Mouse (Mus musculus) G1E (cell line): ENCODE measurements around the gene Olfr10. TPM values are rescaled to one million over a fixed set of nuclear protein-coding genes. Genes with fewer than 3 reads are reported as not detected.
"Not testable (repeated sequence)": the region's sequence is repeated elsewhere in the genome, so short reads cannot be mapped to it uniquely, and the experiment has no call there.

Experiments used
- ATAC-seq: 2 replicates; pipeline ENCODE4 v1.8.0; 2016; ENCODE audit warnings: mild to moderate bottlenecking; ENCODE audit not compliant: insufficient number of reproducible peaks, poor library complexity, low FRiP score, severe bottlenecking; ENCODE audit errors: extremely low read depth
- DNase-seq: peaks from one replicate; pipeline ENCODE4 v3.0.0; 2012; ENCODE audit warnings: low spot score
- H3K27me3 ChIP-seq: 2 replicates; pipeline ENCODE4 v1.6.1; 2012; ENCODE audit warnings: mild to moderate bottlenecking, low read length, inconsistent platforms; ENCODE audit not compliant: insufficient read depth
- H3K36me3 ChIP-seq: replicated peaks from 2 replicates; pipeline ENCODE3; 2012; ENCODE audit warnings: mild to moderate bottlenecking, inconsistent platforms
- H3K4me1 ChIP-seq: 2 replicates; pipeline ENCODE4 v1.6.1; 2012; ENCODE audit warnings: low read depth, low read length, inconsistent platforms, mixed read lengths; ENCODE audit not compliant: insufficient read depth
- H3K4me3 ChIP-seq: 2 replicates; pipeline ENCODE4 v1.5.1; 2012; ENCODE audit warnings: low read depth, mild to moderate bottlenecking, inconsistent platforms, low read length, moderate library complexity, mixed read lengths
- H3K9me3 ChIP-seq: replicated peaks from 2 replicates; pipeline ENCODE4 v1.6.1; 2012; ENCODE audit warnings: inconsistent platforms
- CTCF ChIP-seq: IDR thresholded peaks from 2 replicates; pipeline ENCODE4 v1.5.1; 2012; ENCODE audit warnings: low read depth, low read length, inconsistent platforms, mixed read lengths
- GATA1 ChIP-seq: IDR thresholded peaks from 2 replicates; pipeline ENCODE4 v1.6.1; 2012; ENCODE audit warnings: borderline replicate concordance, low read length, inconsistent platforms, mixed read lengths
- GATA2 ChIP-seq: IDR thresholded peaks from 2 replicates; pipeline ENCODE4 v1.6.1; 2012; ENCODE audit warnings: low read depth, low read length, inconsistent platforms, borderline replicate concordance
- POLR2AphosphoS5 ChIP-seq: IDR thresholded peaks from 2 replicates; pipeline ENCODE4 v1.6.1; 2012; ENCODE audit warnings: low read depth, low read length, inconsistent platforms; ENCODE audit not compliant: insufficient replicate concordance
- TAL1 ChIP-seq: conservative IDR thresholded peaks from 2 replicates; pipeline ENCODE4 v1.6.1; 2012; ENCODE audit warnings: low read depth, low read length, inconsistent platforms, mixed read lengths
- polyA plus RNA-seq: library from polyadenylated mRNA; stranded (reverse); fragments of >175 nt; gene quantifications from 2 replicates; pipeline ENCODE4 v1.2.3, GENCODE M21; 2012
- total RNA-seq, 2 experiments: library from RNA; stranded (forward) in 1 of 2; stranded (reverse) in 1 of 2; fragments of 200-1000 nt in 1 of 2; fragments of >200 nt in 1 of 2; fragmentation: Nextera tagmentation in 1 of 2; gene quantifications; 2 replicates each; pipeline ENCODE4 v1.2.3; 2014 to 2017

Gene Olfr10
- total and polyA plus RNA-seq, 3 experiments: 0.11 TPM; not detected in 2

DNA sequence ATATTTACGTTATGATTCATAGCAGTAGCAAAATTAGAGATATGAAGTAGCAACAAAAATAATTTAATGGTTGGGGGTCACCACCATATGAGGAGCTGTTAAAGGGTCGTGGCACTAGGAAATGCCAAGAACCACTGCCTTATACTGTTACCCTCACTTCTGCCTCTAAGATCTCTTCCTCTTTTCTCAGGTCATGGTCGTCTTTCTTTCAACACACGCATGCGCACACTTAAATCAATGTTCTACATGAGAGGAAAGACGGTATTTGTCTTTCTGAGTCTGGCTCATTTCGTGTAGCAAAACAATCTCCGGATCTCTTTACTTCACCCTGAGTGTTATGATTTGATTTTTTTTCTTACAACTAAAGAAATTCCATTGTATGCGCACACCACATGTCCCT, 34.8 kb upstream of the Olfr10 start:
- H3K4me1 ChIP-seq: peaks cover 1% of the 10 kb centered on the region
- H3K36me3 ChIP-seq: peaks cover 22% of the 10 kb centered on the region
- peaks cover 12% of the 10 kb centered on the region for H3K27me3 ChIP-seq
- TF ChIP-seq GATA2: no peak
- TF ChIP-seq POLR2AphosphoS5: no peak
- TF ChIP-seq TAL1: no peak
- TF ChIP-seq CTCF: no peak
- no peak for TF ChIP-seq GATA1
- H3K4me3 ChIP-seq: no peak overlapping the region
- ATAC-seq (no peak), DNase-seq (no peak)
- no peaks in the 10 kb centered on the region for H3K9me3 ChIP-seq

GRCm38 (mm10) chr11:49270368-49270767, 34.2 kb upstream of the Olfr10 start:
- H3K36me3 ChIP-seq: peaks cover 16% of the 10 kb centered on the region
- peaks cover 12% of the 10 kb centered on the region for H3K27me3 ChIP-seq
- TF ChIP-seq POLR2AphosphoS5: no peak
- TF ChIP-seq GATA2: no peak
- TF ChIP-seq GATA1: no peak
- no peak for TF ChIP-seq CTCF
- no peak for TF ChIP-seq TAL1
- ATAC-seq (no peak), DNase-seq (no peak)
- H3K4me1 ChIP-seq: no peaks in the 10 kb centered on the region
- no peaks in the 10 kb centered on the region for H3K9me3 ChIP-seq
- H3K4me3 ChIP-seq: no peak overlapping the region

- H3K9me3 ChIP-seq: no peaks in the 10 kb centered on the region
- H3K4me3 ChIP-seq: no peak overlapping the region
- ATAC-seq (no peak; the same call in 1 of the 2 replicates), DNase-seq (peak; percentile 42)
- peaks cover 10% of the 10 kb centered on the region for H3K36me3 ChIP-seq
- H3K4me1 ChIP-seq: no peaks in the 10 kb centered on the region
- peaks cover 12% of the 10 kb centered on the region for H3K27me3 ChIP-seq
- TF ChIP-seq GATA1 (no peak), GATA2 (no peak), CTCF (peak; percentile 41; the same call in 1 of the 2 replicates), POLR2AphosphoS5 (no peak), TAL1 (no peak)
These were observed 33.2 kb upstream of the Olfr10 start for GRCm38 (mm10) chr11:49271334-49271733.

DNA sequence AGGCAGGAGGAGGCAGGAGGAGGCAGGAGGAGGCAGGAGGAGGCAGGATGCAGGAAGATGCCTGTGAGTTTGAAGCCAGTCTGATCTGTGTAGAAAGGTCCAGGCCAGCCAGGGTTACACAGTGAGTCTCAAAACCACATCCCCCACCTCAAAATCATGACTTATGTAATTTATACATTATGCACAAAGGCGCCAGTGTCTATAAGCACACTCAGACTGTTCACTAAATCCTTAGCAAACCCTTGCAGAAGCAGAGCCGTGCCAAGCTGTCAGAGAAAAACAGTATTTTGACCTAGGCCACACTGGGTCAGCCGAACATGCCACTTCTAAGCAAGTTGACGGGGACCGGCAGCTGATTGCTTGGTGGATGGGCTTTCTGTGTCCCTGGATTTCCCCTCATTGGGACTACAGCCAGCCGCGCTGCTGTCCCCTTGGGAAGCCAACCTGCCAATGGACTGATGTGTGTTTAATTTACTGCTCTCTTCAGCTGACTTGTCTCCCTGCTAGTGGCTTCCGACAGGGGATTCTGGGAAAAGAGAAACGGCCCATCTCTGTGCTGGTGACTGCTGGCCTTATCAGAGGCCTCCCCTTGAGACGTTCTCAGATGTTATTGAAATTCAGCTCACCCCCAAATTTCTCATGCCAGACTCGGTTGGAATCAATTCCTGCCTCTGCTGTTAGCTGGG, 30.6 kb upstream of the Olfr10 start:
- Histone ChIP-seq H3K9me3 (no peaks in the 10 kb centered on the region), H3K4me1 (peaks cover 7% of the 10 kb centered on the region), H3K27me3 (peaks cover 12% of the 10 kb centered on the region), H3K4me3 (no peak overlapping the region), H3K36me3 (no peaks in the 10 kb centered on the region)
- ATAC-seq: no peak
- TF ChIP-seq POLR2AphosphoS5 (no peak), CTCF (no peak), GATA2 (no peak), GATA1 (no peak), TAL1 (no peak)
- no peak for DNase-seq

GRCm38 (mm10) chr11:49278222-49278621, 26.3 kb upstream of the Olfr10 start, which contains the start of gene Olfr1393:
Gene Olfr1393, plus strand, starts transcription at chr11:49278304.
- no peaks in the 10 kb centered on the region for H3K36me3 ChIP-seq
- H3K4me3 ChIP-seq: no peak within 1 kb of the TSS
- H3K27me3 ChIP-seq: peaks cover 3% of the 10 kb centered on the region; the same call in 1 of the 2 replicates
- DNase-seq: no peak
- H3K9me3 ChIP-seq: no peaks in the 10 kb centered on the region
- TF ChIP-seq CTCF: no peak
- no peak for TF ChIP-seq TAL1
- no peak for TF ChIP-seq GATA2
- no peak for TF ChIP-seq POLR2AphosphoS5
- TF ChIP-seq GATA1: no peak
- H3K4me1 ChIP-seq: peaks cover 7% of the 10 kb centered on the region
- ATAC-seq: peak; percentile 87

DNA sequence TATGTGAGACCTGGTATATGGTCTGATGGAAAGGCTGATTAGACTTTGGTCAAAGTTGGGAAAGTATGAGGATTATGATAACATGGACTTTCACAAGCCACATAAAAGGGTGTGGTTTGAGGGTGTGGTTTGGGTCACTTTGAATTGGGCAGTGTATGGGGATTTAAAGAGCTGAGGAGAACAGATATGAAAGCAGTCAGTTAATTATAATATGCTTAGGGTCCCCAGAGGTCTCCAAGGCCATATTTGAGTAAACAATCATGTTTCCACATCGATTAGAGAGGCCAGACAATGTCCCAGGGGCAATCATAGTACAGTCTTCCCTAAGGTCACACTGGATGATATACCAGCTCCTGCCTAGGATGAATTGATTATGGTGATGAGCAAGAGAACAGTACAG, 19.6 kb upstream of the Olfr10 start, which contains the start of gene Olfr1392:
Gene Olfr1392, plus strand, starts transcription at position 301 of the 400 bp plus-strand sequence.
- not testable (repeated sequence) for H3K9me3 ChIP-seq, DNase-seq, H3K4me3 ChIP-seq, H3K4me1 ChIP-seq, ATAC-seq, H3K36me3 ChIP-seq
- peaks cover 12% of the 10 kb centered on the region; the same call in 1 of the 2 replicates for H3K27me3 ChIP-seq
